ENCODE assay signal across 9 mouse cellular contexts in genomic region chr17:79069019-79069418, GRCm38 (mm10). TPM values are rescaled to one million over a fixed set of nuclear protein-coding genes. Genes with fewer than 3 reads are reported as not detected.
DNase-seq lines count a peak whose midpoint lies in the region; ATAC-seq and TF ChIP-seq lines count a peak whose summit lies in the region.
"Had no signal": no experiment of that assay in that cellular context is flagged by ENCODE, and none has a peak within 500 bp of the region (broad histone marks: within the 10 kb centered on the region; RNA-seq: fewer than 3 reads in every experiment).

No protein-coding gene starts in this region.

- no peak for TF ChIP-seq POLR2A in heart, adult 2 months (IDR thresholded peaks at IDR 0.05; ENCODE audit: insufficient read depth, low read depth, low read length)

- no peaks in the 10 kb centered on the region for H3K36me3 ChIP-seq in heart, adult 2 months (ENCODE audit: control insufficient read depth, insufficient read depth, low read length)
- H3K36me3 ChIP-seq in liver, embryonic 12.5 days = no peaks in the 10 kb centered on the region

- ATAC-seq in liver, embryonic 12.5 days = peak; percentile 66

- H3K27ac ChIP-seq in gastrocnemius, adult 2 months = peak overlapping the region; percentile 53
- no peak overlapping the region for H3K27ac ChIP-seq in heart, adult 2 months
- H3K27ac ChIP-seq in liver, embryonic 12.5 days = no peak overlapping the region
- H3K27ac ChIP-seq in layer of hippocampus, adult 2 months = no peak overlapping the region

- no peak for TF ChIP-seq EP300 in heart, adult 2 months (IDR thresholded peaks at IDR 0.05; ENCODE audit: insufficient read depth, low read depth, low read length)

- no peak overlapping the region for H3K4me2 ChIP-seq in liver, embryonic 12.5 days

- H3K9me3 ChIP-seq in liver, embryonic 12.5 days (replicated peaks) = no peaks in the 10 kb centered on the region

- H3K79me2 ChIP-seq in heart, adult 2 months (replicated peaks; ENCODE audit: control insufficient read depth, insufficient read depth, low read length) = no peaks in the 10 kb centered on the region

- H3K9ac ChIP-seq in heart, adult 2 months (ENCODE audit: low read depth, low read length) = no peak overlapping the region
- no peak overlapping the region for H3K9ac ChIP-seq in liver, embryonic 12.5 days

- peak; percentile 37 for DNase-seq in gastrocnemius, adult 2 months
- DNase-seq in gastrocnemius, adult 8-10 months (ENCODE audit: low spot score in 2 of 2) = no peak
- DNase-seq in R1 (ENCODE audit: low read depth, low spot score) = peak; percentile 61
- peak; percentile 31 to 34 for DNase-seq in heart, adult 2 months
- DNase-seq in thymus, adult 18-20 months = no peak
- no peak for DNase-seq in layer of hippocampus, adult 2 months (ENCODE audit: low spot score in 2 of 2)
- DNase-seq in cerebellum, postnatal 10 days = no peak

- H3K4me1 ChIP-seq in heart, adult 2 months (ENCODE audit: control insufficient read depth, insufficient read depth, low read length) = no peaks in the 10 kb centered on the region
- no peaks in the 10 kb centered on the region for H3K4me1 ChIP-seq in liver, embryonic 12.5 days

- peak overlapping the region; percentile 40 for H3K4me3 ChIP-seq in gastrocnemius, adult 2 months
- H3K4me3 ChIP-seq in heart, adult 2 months = no peak overlapping the region
- no peak overlapping the region for H3K4me3 ChIP-seq in liver, embryonic 12.5 days
- no peak overlapping the region for H3K4me3 ChIP-seq in layer of hippocampus, adult 2 months

- 52% methylated on average over 4 of the region's 4 CpGs for WGBS in heart, adult 2 months
- 65% methylated on average over 4 of the region's 4 CpGs for WGBS in liver, embryonic 12.5 days (ENCODE audit: insufficient replicate concordance)

- intact Hi-C loops in gastrocnemius, adult 2 months (cut with DNase I) = no loop called here
- intact Hi-C loops in heart, adult 2 months (cut with DNase I) = no loop called here

- no peaks in the 10 kb centered on the region for H3K27me3 ChIP-seq in heart, adult 2 months (ENCODE audit: control insufficient read depth, insufficient read depth, low read length)
- no peaks in the 10 kb centered on the region for H3K27me3 ChIP-seq in liver, embryonic 12.5 days (replicated peaks)
- H3K27me3 ChIP-seq: CH12.LX had no signal

- TF ChIP-seq CTCF in gastrocnemius, adult 2 months (IDR thresholded peaks at IDR 0.05) = no peak
- no peak for TF ChIP-seq CTCF in heart, adult 2 months (IDR thresholded peaks at IDR 0.05)
- TF ChIP-seq CTCF in layer of hippocampus, adult 2 months (conservative IDR thresholded peaks at IDR 0.05) = no peak

RNA-seq across cellular contexts. Expression of gene Qpct, which starts 17.3 kb away (rescaled TPM):
- total RNA-seq in gastrocnemius, adult 2 months (2021) = 1 to 10 TPM; 2.4 to 3.8 TPM
- 1 to 10 TPM; 1.1 to 2.8 (median 1.7) TPM for total RNA-seq in gastrocnemius, adult 8-10 months (2022)
- total RNA-seq in heart, adult 2 months (2021) = 1 to 10 TPM; 5.0 to 5.1 TPM
- polyA plus RNA-seq in heart, adult 2 months (2012; rRNA removed) = 4.7 and 10.6 TPM in 2 replicates
- 10.0 and 11.7 TPM in 2 replicates for polyA plus RNA-seq in liver, embryonic 12.5 days (2016; fragmentation: Nextera tagmentation; extraction: Ambion mirVana)
- total RNA-seq in layer of hippocampus, adult 2 months (2021) = 10 to 100 TPM; 12.2 to 12.8 TPM
- total RNA-seq: CH12.LX had no signal

RNA-seq across cellular contexts. Expression of gene Prkd3, which starts 48.4 kb away (rescaled TPM):
- total RNA-seq in gastrocnemius, adult 2 months (2021) = 1 to 10 TPM; 8.6 to 9.7 TPM
- 10 to 100 TPM in 1 of 4 experiments, 1 to 10 TPM in 3; 7.8 to 11.2 (median 9.0) TPM for total RNA-seq in gastrocnemius, adult 8-10 months (2022)
- 10 to 100 TPM; 16.3 to 16.6 TPM for total RNA-seq in heart, adult 2 months (2021)
- polyA plus RNA-seq in heart, adult 2 months (2012; rRNA removed) = 6.9 and 12.2 TPM in 2 replicates
- polyA plus RNA-seq in liver, embryonic 12.5 days (2016; fragmentation: Nextera tagmentation; extraction: Ambion mirVana) = 12.9 and 13.3 TPM in 2 replicates
- 10 to 100 TPM; 12.5 to 14.3 TPM for total RNA-seq in layer of hippocampus, adult 2 months (2021)
- total RNA-seq: CH12.LX had no signal

Comparison
In these comparisons a context has a peak if more than half of its experiments do, and no peak if none do; other contexts are left out.
1. DNase-seq: peak in gastrocnemius, adult 2 months (single experiment), R1 (single experiment) and heart, adult 2 months (2 of 2); none in gastrocnemius, adult 8-10 months (0 of 2), thymus, adult 18-20 months (0 of 2), layer of hippocampus, adult 2 months (0 of 2) and cerebellum, postnatal 10 days (0 of 2).